Mouse (Mus musculus) left cerebral cortex, postnatal 36 days (tissue): ENCODE data around the gene Pou3f3. TPM values are rescaled to one million over a fixed set of nuclear protein-coding genes. Genes with fewer than 3 reads are reported as not detected.
A peak's percentile ranks its signal among the peaks of the same experiment; 100 is the strongest.

Source experiments
- DNase-seq, 2 experiments: peaks; one replicate each; pipeline ENCODE4 v3.0.0; 2021 to 2022; ENCODE audit warnings: low spot score in 2 of 2, mixed read lengths in 1 of 2
- intact Hi-C: fragments of 180-260 bp; cut with DNase I; formaldehyde crosslinking; loops from one replicate; pipeline ENCODE4 v1.15.1; 2025
- total RNA-seq, 2 experiments: library from RNA; stranded (reverse); gene quantifications; 2 replicates each; pipeline ENCODE4 v1.2.3; 2021

Gene Pou3f3
- total RNA-seq, 2 experiments from 2014 or later = 60.2 to 62.4 TPM

- DNase-seq = no peak
- intact Hi-C loops = no loop called here
Observed at GRCm38 (mm10) chr1:42704981-42705810, 9.6 kb downstream of the Pou3f3 start.

GRCm38 (mm10) chr1:42705811-42706160 lies 10.2 kb downstream of the Pou3f3 start:
- DNase-seq = no peak
- intact Hi-C loops = no loop called here

- intact Hi-C loops = no loop called here
- no peak for DNase-seq
Observed at GRCm38 (mm10) chr1:42707196-42707595, 11.6 kb downstream of the Pou3f3 start.

GRCm38 (mm10) chr1:42707611-42708130 lies 12.1 kb downstream of the Pou3f3 start:
- DNase-seq = no peak
- intact Hi-C loops = no loop called here

- intact Hi-C loops = no loop called here
- no peak for DNase-seq
Observed at GRCm38 (mm10) chr1:42709024-42709423, 13.5 kb downstream of the Pou3f3 start.

GRCm38 (mm10) chr1:42709431-42710160 lies 14.0 kb downstream of the Pou3f3 start:
- DNase-seq = no peak
- intact Hi-C loops = loop anchor here (5.0 kb wide), 1 partner anchor 817 kb away; no protein-coding TSS in a partner anchor

GRCm38 (mm10) chr1:42710234-42710633 lies 14.7 kb downstream of the Pou3f3 start:
- no peak for DNase-seq

GRCm38 (mm10) chr1:42710995-42711394 lies 15.4 kb downstream of the Pou3f3 start:
- intact Hi-C loops = loop anchor here (5.0 kb wide), 1 partner anchor 819 kb away; no protein-coding TSS in a partner anchor
- no peak for DNase-seq

More at GRCm38 (mm10) chr1:42710234-42710633, 14.7 kb downstream of the Pou3f3 start:
- intact Hi-C loops = loop anchor here (5.0 kb wide), 1 partner anchor 818 kb away; no protein-coding TSS in a partner anchor

- intact Hi-C loops = loop anchor here (2.0 to 5.0 kb wide), 2 partner anchors 13 to 819 kb away; no protein-coding TSS in a partner anchor
- no peak for DNase-seq
Observed at GRCm38 (mm10) chr1:42711456-42712310, 16.1 kb downstream of the Pou3f3 start.

GRCm38 (mm10) chr1:42712311-42712690 lies 16.7 kb downstream of the Pou3f3 start:
- DNase-seq = no peak
- intact Hi-C loops = loop anchor here (2.0 to 5.0 kb wide), 2 partner anchors 14 to 820 kb away; no protein-coding TSS in a partner anchor

GRCm38 (mm10) chr1:42713104-42713932 lies 17.8 kb downstream of the Pou3f3 start:
- peak; percentile 45 to 64 for DNase-seq
- intact Hi-C loops = loop anchor here (2.0 to 5.0 kb wide), 2 partner anchors 15 to 821 kb away; no protein-coding TSS in a partner anchor

- intact Hi-C loops = loop anchor here (5.0 kb wide), 1 partner anchor 822 kb away; no protein-coding TSS in a partner anchor
- DNase-seq = peak; percentile 47 to 54
Observed at GRCm38 (mm10) chr1:42714016-42714931, 18.7 kb downstream of the Pou3f3 start.

- no peak for DNase-seq
- intact Hi-C loops = no loop called here
Observed at GRCm38 (mm10) chr1:42718549-42718948, 23.0 kb downstream of the Pou3f3 start.

- intact Hi-C loops = no loop called here
- DNase-seq = no peak
Observed at GRCm38 (mm10) chr1:42721353-42721752, 25.8 kb downstream of the Pou3f3 start.

- DNase-seq = no peak
- intact Hi-C loops = no loop called here
Observed at GRCm38 (mm10) chr1:42723769-42724300, 28.3 kb downstream of the Pou3f3 start.

GRCm38 (mm10) chr1:42724881-42725280 lies 29.3 kb downstream of the Pou3f3 start:
- intact Hi-C loops = loop anchor here (5.0 kb wide), 1 partner anchor 47 kb away; no protein-coding TSS in a partner anchor
- DNase-seq = no peak

- intact Hi-C loops = loop anchor here (5.0 kb wide), 1 partner anchor 45 kb away; no protein-coding TSS in a partner anchor
- DNase-seq = no peak
Observed at GRCm38 (mm10) chr1:42727161-42727560, 31.6 kb downstream of the Pou3f3 start.
